Comparison of ENCODE assay signal across 8 mouse cellular contexts in genomic region chr3:87154398-87155287, GRCm38 (mm10). TPM values are rescaled to one million over a fixed set of nuclear protein-coding genes. Genes with fewer than 3 reads are reported as not detected.
DNase-seq lines count a peak whose midpoint lies in the region; ATAC-seq and TF ChIP-seq lines count a peak whose summit lies in the region.

No protein-coding gene starts in this region.

- H3K36me3 ChIP-seq in kidney, embryonic 14.5 days (ENCODE audit: control insufficient read depth, insufficient read depth, low read length), result peaks cover 4% of the 10 kb centered on the region; the same call in 1 of the 2 replicates
- H3K36me3 ChIP-seq in embryonic facial prominence, embryonic 12.5 days, result 0 out of 2 replicates have a peak, but pooled peaks cover 3% of the 10 kb centered on the region
- no peaks in the 10 kb centered on the region for H3K36me3 ChIP-seq in hindbrain, embryonic 13.5 days
- no peaks in the 10 kb centered on the region for H3K36me3 ChIP-seq in midbrain, postnatal 0 days (ENCODE audit: insufficient read depth, low read length)

- no peaks in the 10 kb centered on the region for H3K27me3 ChIP-seq in kidney, embryonic 14.5 days (ENCODE audit: control insufficient read depth, insufficient read depth, low read length)
- H3K27me3 ChIP-seq in embryonic facial prominence, embryonic 12.5 days, result no peaks in the 10 kb centered on the region
- no peaks in the 10 kb centered on the region for H3K27me3 ChIP-seq in hindbrain, embryonic 13.5 days
- no peaks in the 10 kb centered on the region for H3K27me3 ChIP-seq in midbrain, postnatal 0 days (ENCODE audit: insufficient read depth, low read length)

- peaks cover 76% of the 10 kb centered on the region for H3K4me1 ChIP-seq in kidney, embryonic 14.5 days (ENCODE audit: control insufficient read depth, insufficient read depth, low read length)
- peaks cover 92% of the 10 kb centered on the region for H3K4me1 ChIP-seq in embryonic facial prominence, embryonic 12.5 days
- peaks cover 93% of the 10 kb centered on the region for H3K4me1 ChIP-seq in hindbrain, embryonic 13.5 days (replicated peaks)
- peaks cover 43% of the 10 kb centered on the region for H3K4me1 ChIP-seq in midbrain, postnatal 0 days (ENCODE audit: insufficient read depth, low read length)

- TF ChIP-seq CTCF in midbrain, postnatal 0 days (IDR thresholded peaks at IDR 0.05), result no peak

- intact Hi-C loops in left cerebral cortex, postnatal 36 days (cut with DNase I), result no loop called here

- no peak for DNase-seq in kidney, adult 8-10 months
- DNase-seq in midbrain, postnatal 0 days (ENCODE audit: low spot score), result peak; percentile 50
- no peak for DNase-seq in left cerebral cortex, postnatal 36 days (ENCODE audit: low spot score in 2 of 2)
- DNase-seq in T-cell, adult 2 months (ENCODE audit: low spot score), result no peak
- DNase-seq in cerebellum, adult 9-10 months, result no peak

- no peak overlapping the region for H3K4me3 ChIP-seq in kidney, embryonic 14.5 days (ENCODE audit: low read length)
- no peak overlapping the region for H3K4me3 ChIP-seq in embryonic facial prominence, embryonic 12.5 days
- H3K4me3 ChIP-seq in hindbrain, embryonic 13.5 days, result no peak overlapping the region
- H3K4me3 ChIP-seq in midbrain, postnatal 0 days (ENCODE audit: low read depth, low read length), result no peak overlapping the region

- H3K4me2 ChIP-seq in kidney, embryonic 14.5 days (replicated peaks; ENCODE audit: low read depth, low read length), result no peak overlapping the region
- no peak overlapping the region for H3K4me2 ChIP-seq in embryonic facial prominence, embryonic 12.5 days (replicated peaks)
- peak overlapping the region; percentile 21; the same call in 1 of the 2 replicates for H3K4me2 ChIP-seq in hindbrain, embryonic 13.5 days
- H3K4me2 ChIP-seq in midbrain, postnatal 0 days (ENCODE audit: low read depth, low read length, poor library complexity, severe bottlenecking), result no peak overlapping the region

- H3K27ac ChIP-seq in kidney, embryonic 14.5 days (ENCODE audit: low read depth, low read length), result peak overlapping the region; percentile 66
- peak overlapping the region; percentile 63 for H3K27ac ChIP-seq in embryonic facial prominence, embryonic 12.5 days
- H3K27ac ChIP-seq in hindbrain, embryonic 13.5 days, result peak overlapping the region; percentile 80
- peak overlapping the region; percentile 87 for H3K27ac ChIP-seq in midbrain, postnatal 0 days (ENCODE audit: low read depth, low read length)

- no peak for ATAC-seq in kidney, embryonic 14.5 days (ENCODE audit: low FRiP score, low TSS enrichment)
- no peak for ATAC-seq in embryonic facial prominence, embryonic 12.5 days (ENCODE audit: insufficient number of reproducible peaks, insufficient read depth, low FRiP score, low TSS enrichment)
- ATAC-seq in hindbrain, embryonic 13.5 days (ENCODE audit: low FRiP score), result no peak
- peak; percentile 24; the same call in 1 of the 2 replicates for ATAC-seq in midbrain, postnatal 0 days (ENCODE audit: low FRiP score)

- 41% methylated on average over 15 of the region's 15 CpGs for WGBS in kidney, embryonic 14.5 days
- WGBS in embryonic facial prominence, embryonic 12.5 days, result 39% methylated on average over 15 of the region's 15 CpGs
- WGBS in hindbrain, embryonic 13.5 days, result 25% methylated on average over 15 of the region's 15 CpGs
- WGBS in midbrain, postnatal 0 days, result 10% methylated on average over 15 of the region's 15 CpGs

- 0 out of 2 replicates have a peak overlapping the region, but pooled peaks have one; percentile 13 for H3K9ac ChIP-seq in kidney, embryonic 14.5 days (ENCODE audit: low read depth, low read length)
- no peak overlapping the region for H3K9ac ChIP-seq in embryonic facial prominence, embryonic 12.5 days
- no peak overlapping the region for H3K9ac ChIP-seq in hindbrain, embryonic 13.5 days
- 0 out of 2 replicates have a peak overlapping the region, but pooled peaks have one; percentile 19 for H3K9ac ChIP-seq in midbrain, postnatal 0 days (replicated peaks; ENCODE audit: low read length, poor library complexity, severe bottlenecking)

- no peaks in the 10 kb centered on the region for H3K9me3 ChIP-seq in kidney, embryonic 14.5 days (ENCODE audit: control insufficient read depth, low read length)
- H3K9me3 ChIP-seq in embryonic facial prominence, embryonic 12.5 days, result no peaks in the 10 kb centered on the region
- H3K9me3 ChIP-seq in hindbrain, embryonic 13.5 days, result no peaks in the 10 kb centered on the region
- no peaks in the 10 kb centered on the region for H3K9me3 ChIP-seq in midbrain, postnatal 0 days (ENCODE audit: low read length)

RNA-seq across cellular contexts. Expression of gene Kirrel, which starts 19.9 kb away (rescaled TPM):
- polyA plus RNA-seq in kidney, embryonic 14.5 days (2014; fragmentation: Nextera tagmentation; extraction: Ambion mirVana), result 11.1 and 14.2 TPM in 2 replicates
- polyA plus RNA-seq in embryonic facial prominence, embryonic 12.5 days (2016; fragmentation: Nextera tagmentation; extraction: Ambion mirVana), result 25.9 and 26.7 TPM in 2 replicates
- polyA plus RNA-seq in hindbrain, embryonic 13.5 days (2015; fragmentation: Nextera tagmentation; extraction: Ambion mirVana), result 7.7 and 8.9 TPM in 2 replicates
- total RNA-seq in midbrain, postnatal 0 days (2014; rRNA removed), result 11.1 and 11.3 TPM in 2 replicates
- 3.3 and 4.0 TPM in 2 replicates for polyA plus RNA-seq in midbrain, postnatal 0 days (2015; fragmentation: Nextera tagmentation; extraction: Ambion mirVana)
- 1 to 10 TPM; 3.5 to 6.1 TPM for total RNA-seq in left cerebral cortex, postnatal 36 days (2021)

Comparison
In these comparisons a context has a peak if more than half of its experiments do, and no peak if none do; other contexts are left out.
1. H3K9ac ChIP-seq: peak in kidney, embryonic 14.5 days (single experiment) and midbrain, postnatal 0 days (single experiment); none in embryonic facial prominence, embryonic 12.5 days (single experiment) and hindbrain, embryonic 13.5 days (single experiment).
2. Peak in every context shown above with its lines, with median percentiles within 50 percentile points of each other: H3K27ac ChIP-seq.